Mouse (Mus musculus): ENCODE measurements at regions not wholly inside any gene's neighbourhood (a gene's known extent, or its start where the extent isn't known, plus 50 kb on each side); places are given as distances from the start of the nearest gene placed in this dataset.
A peak's percentile ranks its signal among the peaks of the same experiment; 100 is the strongest.

DNA sequence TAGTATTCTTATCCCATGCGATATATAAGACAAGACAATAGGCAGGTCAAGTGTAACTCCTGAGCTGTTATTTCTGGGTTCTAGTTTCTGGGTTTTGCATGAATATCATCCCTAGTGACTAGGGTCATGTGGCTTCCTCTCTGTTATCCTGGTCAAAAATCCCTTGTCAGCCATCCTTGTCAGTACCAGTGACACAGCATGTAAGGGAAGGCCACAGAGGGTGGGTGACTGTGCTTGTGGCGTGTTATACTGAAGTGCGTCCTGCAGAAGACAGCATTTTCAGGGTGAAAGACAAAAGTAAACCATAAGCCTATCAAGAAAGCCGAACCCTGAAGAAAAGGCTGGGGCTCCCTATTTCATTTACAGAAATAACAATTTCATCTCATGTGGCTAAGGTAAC, 50.7 kb upstream of the Echdc3 start:
- Histone ChIP-seq H3K4me3 (no peak overlapping the region), H3K4me1 (peaks cover 20% of the 10 kb centered on the region), H3K9me3 (peaks cover 4% of the 10 kb centered on the region; the same call in 1 of the 2 replicates), H3K9ac (replicated peaks) (no peak overlapping the region), H3K4me2 (replicated peaks) (no peak overlapping the region), H3K36me3 (no peaks in the 10 kb centered on the region), H3K27me3 (peaks cover 9% of the 10 kb centered on the region), H3K27ac (replicated peaks) (no peak overlapping the region)
- ATAC-seq (replicated peaks): no peak
- 98% methylated on average over 4 of the region's 4 CpGs for WGBS

DNA sequence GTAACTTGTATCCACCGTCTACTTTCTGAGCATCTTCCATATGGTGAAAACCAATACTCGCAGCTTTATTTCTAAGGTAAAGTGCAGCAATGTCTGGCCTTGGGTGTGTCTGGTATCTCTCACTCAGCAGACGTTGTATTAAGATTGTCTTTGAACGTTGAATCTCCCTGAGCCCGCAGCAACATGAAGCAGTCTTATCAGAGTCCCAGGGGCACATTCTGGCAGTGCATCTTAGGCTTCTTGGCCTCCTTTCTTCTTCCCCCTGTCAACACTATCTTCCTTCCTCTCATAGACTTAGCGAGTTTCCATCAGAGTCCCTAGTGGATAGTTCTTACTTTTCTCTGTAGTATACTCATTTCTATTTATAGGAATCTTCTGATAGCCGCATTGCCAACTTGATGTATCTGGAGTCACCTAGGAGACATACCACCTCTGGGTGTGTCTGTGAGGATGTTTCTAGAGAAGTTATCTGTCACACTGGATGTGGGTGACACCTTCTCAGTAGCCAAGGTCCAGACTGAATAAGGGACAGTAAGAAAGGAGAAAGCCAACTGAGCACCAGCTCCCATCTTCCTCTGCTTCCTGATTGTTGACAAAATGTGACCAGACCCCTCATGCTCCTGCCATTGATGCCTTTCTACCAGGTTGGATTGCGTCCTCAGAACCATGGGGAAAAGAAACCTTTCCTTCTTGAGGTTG, 51.4 kb upstream of the Echdc3 start:
- Histone ChIP-seq H3K36me3 (no peaks in the 10 kb centered on the region), H3K4me2 (replicated peaks) (no peak overlapping the region), H3K27me3 (peaks cover 7% of the 10 kb centered on the region), H3K9ac (replicated peaks) (no peak overlapping the region), H3K4me1 (peaks cover 20% of the 10 kb centered on the region), H3K27ac (replicated peaks) (no peak overlapping the region), H3K9me3 (peaks cover 4% of the 10 kb centered on the region; the same call in 1 of the 2 replicates), H3K4me3 (no peak overlapping the region)
- WGBS: 93% methylated on average over 8 of the region's 8 CpGs
- no peak for ATAC-seq (replicated peaks)

DNA sequence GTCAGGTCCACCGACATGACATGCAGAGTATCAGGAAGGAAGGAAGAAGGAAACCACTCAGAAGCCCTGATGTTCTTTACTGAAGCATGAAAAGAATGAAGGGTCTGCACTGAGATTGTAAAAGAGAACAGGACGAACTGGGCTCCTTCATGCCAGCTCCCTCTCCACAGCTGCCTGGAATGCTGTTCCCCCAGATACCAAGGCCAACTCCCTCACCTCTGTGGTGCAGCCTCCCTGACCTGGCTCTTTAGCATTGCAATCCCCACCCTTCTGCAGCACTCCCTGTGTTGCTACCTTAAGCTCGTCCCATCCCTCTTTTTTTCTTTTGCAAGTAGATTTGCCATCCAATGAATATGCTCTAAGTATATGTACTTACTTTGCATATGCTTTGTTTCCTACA, 52.3 kb upstream of the Echdc3 start:
- Histone ChIP-seq H3K36me3 (no peaks in the 10 kb centered on the region), H3K9me3 (peaks cover under 1% of the 10 kb centered on the region; the same call in 1 of the 2 replicates), H3K9ac (replicated peaks) (no peak overlapping the region), H3K27me3 (peaks cover 4% of the 10 kb centered on the region; the same call in 1 of the 2 replicates), H3K4me2 (replicated peaks) (no peak overlapping the region), H3K4me3 (no peak overlapping the region), H3K4me1 (peaks cover 20% of the 10 kb centered on the region), H3K27ac (replicated peaks) (no peak overlapping the region)
- WGBS: 87% methylated on average over 3 of the region's 3 CpGs
- ATAC-seq (replicated peaks): no peak

DNA sequence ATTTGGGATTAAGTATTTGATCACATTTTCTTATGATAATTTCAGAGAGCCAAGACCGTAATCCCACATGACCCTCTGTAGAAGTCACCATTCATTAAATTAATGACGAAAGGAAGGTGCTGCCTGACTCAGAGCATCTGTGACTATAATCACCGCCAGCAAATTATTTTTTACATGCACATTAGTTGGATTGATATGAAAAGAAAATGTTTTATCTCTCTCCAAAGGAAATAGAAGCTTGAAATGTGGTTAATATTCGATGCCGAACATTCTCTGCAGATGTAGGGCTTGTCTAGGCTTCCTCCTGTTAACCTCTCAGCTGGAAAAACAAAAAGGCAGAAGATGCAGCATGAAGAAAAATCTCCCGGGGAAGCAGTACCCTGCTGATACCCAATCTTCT, 54.2 kb upstream of the Echdc3 start:
- no peak for ATAC-seq (replicated peaks)
- peaks cover 4% of the 10 kb centered on the region; the same call in 1 of the 2 replicates for H3K27me3 ChIP-seq
- no peak overlapping the region for H3K9ac ChIP-seq (replicated peaks)
- no peaks in the 10 kb centered on the region for H3K36me3 ChIP-seq
- H3K9me3 ChIP-seq: no peaks in the 10 kb centered on the region
- 54% methylated on average over 6 of the region's 6 CpGs for WGBS
- H3K4me2 ChIP-seq (replicated peaks): no peak overlapping the region
- H3K4me3 ChIP-seq: no peak overlapping the region
- peak overlapping the region; percentile 13; the same call in 1 of the 2 replicates for H3K27ac ChIP-seq (replicated peaks)
- peaks cover 10% of the 10 kb centered on the region for H3K4me1 ChIP-seq

DNA sequence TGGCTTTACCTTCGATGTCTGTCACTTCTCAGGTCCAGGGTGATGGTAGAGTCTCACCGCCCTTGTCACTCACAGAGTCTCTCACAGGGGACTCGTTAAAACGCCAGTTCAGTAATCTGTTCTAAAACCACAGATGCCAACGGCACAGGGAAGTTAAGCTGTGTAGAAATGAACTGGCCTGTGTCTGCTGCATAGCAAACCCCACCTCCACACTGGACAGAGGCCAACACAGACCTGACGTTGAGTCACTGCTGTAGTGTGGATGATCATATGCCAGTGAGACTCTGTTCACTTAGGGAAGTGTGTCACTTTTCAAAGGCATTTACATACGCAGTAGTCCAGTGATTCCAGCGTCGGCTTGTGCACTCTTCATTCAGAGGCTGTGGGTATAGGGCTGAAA, 54.7 kb upstream of the Echdc3 start:
- no peak for ATAC-seq (replicated peaks)
- Histone ChIP-seq H3K27ac (replicated peaks) (peak overlapping the region; percentile 13; the same call in 1 of the 2 replicates), H3K4me1 (peaks cover 10% of the 10 kb centered on the region), H3K4me2 (replicated peaks) (no peak overlapping the region), H3K4me3 (no peak overlapping the region), H3K27me3 (peaks cover 4% of the 10 kb centered on the region; the same call in 1 of the 2 replicates), H3K36me3 (no peaks in the 10 kb centered on the region), H3K9ac (replicated peaks) (no peak overlapping the region), H3K9me3 (no peaks in the 10 kb centered on the region)
- 28% methylated on average over 9 of the region's 9 CpGs for WGBS

DNA sequence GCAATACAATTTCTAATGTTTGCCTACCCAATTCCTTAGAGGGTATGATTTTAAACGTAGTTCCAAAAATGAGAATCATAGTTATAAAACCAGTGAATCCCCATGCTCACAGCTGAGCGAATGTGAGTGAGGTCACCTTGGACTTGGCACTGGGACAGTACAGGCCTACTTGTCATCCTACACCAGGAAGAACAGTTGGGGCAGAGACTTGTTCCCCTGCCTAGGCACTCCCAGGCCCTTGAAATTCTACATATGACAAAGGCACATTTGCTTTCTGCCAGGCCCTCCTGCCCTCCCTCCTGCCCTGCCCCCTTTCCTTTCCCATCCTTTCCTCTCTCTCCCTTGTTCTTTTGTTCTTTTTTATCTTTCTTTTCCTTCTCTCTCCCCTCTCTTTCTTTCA, 50.0 kb upstream of the Usp6nl start:
- Histone ChIP-seq H3K9ac (replicated peaks) (no peak overlapping the region), H3K9me3 (no peaks in the 10 kb centered on the region), H3K4me3 (no peak overlapping the region), H3K36me3 (no peaks in the 10 kb centered on the region), H3K4me2 (replicated peaks) (no peak overlapping the region), H3K4me1 (peaks cover 9% of the 10 kb centered on the region), H3K27ac (replicated peaks) (no peak overlapping the region), H3K27me3 (no peaks in the 10 kb centered on the region)
- WGBS: 81% methylated on average over 2 of the region's 2 CpGs
- ATAC-seq (replicated peaks): no peak

Data from forebrain, embryonic 15.5 days (tissue).